Mouse (Mus musculus) hematopoietic stem cell, adult 5-6 weeks (primary cell): Measurements from ENCODE around the gene Lctl. TPM values are rescaled to one million over a fixed set of nuclear protein-coding genes. Genes with fewer than 3 reads are reported as not detected.
"Not testable (repeated sequence)": the region's sequence is repeated elsewhere in the genome, so short reads cannot be mapped to it uniquely, and the experiment has no call there.

Source experiments
- ATAC-seq, 2 experiments: fragments of 125-278 bp in 1 of 2; replicated peaks in 1 of 2; 2 replicates each; pipeline ENCODE4 v1.8.0; 2016 to 2017; ENCODE audit warnings: inconsistent platforms in 2 of 2, mild to moderate bottlenecking in 2 of 2, moderate number of reproducible peaks in 2 of 2, low read depth in 1 of 2, moderate TSS enrichment in 1 of 2; ENCODE audit not compliant: low FRiP score in 2 of 2, poor library complexity in 2 of 2, severe bottlenecking in 2 of 2, insufficient read depth in 1 of 2, low TSS enrichment in 1 of 2
- total RNA-seq: library from RNA; stranded (forward); fragments of 172-1452, 232-1000 nt; gene quantifications from 2 replicates; pipeline ENCODE4 v1.2.3, GENCODE M21; 2017

Lctl gene
- total RNA-seq, 1 experiment from 2014 or later = not detected

GRCm38 (mm10) chr9:64173666-64174220 is 56.8 kb downstream of the Lctl start:
- no peak for ATAC-seq

DNA sequence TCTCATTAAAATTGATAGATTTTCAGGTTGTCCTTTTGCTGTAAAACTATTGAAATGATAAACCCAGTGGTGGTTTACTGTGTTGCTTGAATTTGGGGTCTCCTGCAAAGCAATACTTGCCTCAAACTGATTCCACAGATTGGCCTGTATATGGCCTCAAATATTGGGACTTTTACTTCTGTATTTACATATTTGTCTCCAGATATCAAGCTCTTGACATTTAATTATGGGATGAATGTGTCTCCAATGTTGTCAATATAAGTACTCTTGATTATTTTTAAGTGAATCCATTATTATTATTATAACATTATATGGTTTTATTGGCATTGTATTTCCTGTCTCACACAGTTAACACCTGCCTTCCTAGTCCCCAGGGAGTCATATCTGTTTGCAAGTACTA is 57.4 kb downstream of the Lctl start:
- no peak for ATAC-seq

- ATAC-seq = no peak
These were observed 57.8 kb downstream of the Lctl start for GRCm38 (mm10) chr9:64174766-64175165.

- no peak for ATAC-seq
These were observed 58.4 kb downstream of the Lctl start for GRCm38 (mm10) chr9:64175378-64175777.

- ATAC-seq = peak in 1 of 2 experiments; percentile 18; a peak in 1 of 4 replicates
These were observed 61.6 kb downstream of the Lctl start for GRCm38 (mm10) chr9:64178610-64178973.

GRCm38 (mm10) chr9:64178974-64179646 is 62.2 kb downstream of the Lctl start, which contains the start of gene Snapc5:
Gene Snapc5, plus strand, starts transcription at chr9:64179274.
- peak; percentile 93 to 96 for ATAC-seq

- not testable (repeated sequence) for ATAC-seq
These were observed 66.3 kb downstream of the Lctl start for GRCm38 (mm10) chr9:64183295-64183694.

- no peak for ATAC-seq
These were observed 67.4 kb downstream of the Lctl start for GRCm38 (mm10) chr9:64184166-64184840.

Other genes starting within 250 kb of the Lctl start
- gene Smad6, start 95.1 kb upstream of the Lctl start, total RNA-seq = 2.6 and 3.9 TPM in 2 replicates
- gene Zwilch, start 56.0 kb downstream of the Lctl start, total RNA-seq = 78.7 and 144 TPM in 2 replicates
- gene Rpl4, start 56.2 kb downstream of the Lctl start, total RNA-seq = 3,004 and 3,174 TPM in 2 replicates
- 33.3 and 46.5 TPM in 2 replicates for gene Snapc5, start 62.1 kb downstream of the Lctl start, total RNA-seq
- gene Uchl4, start 118.1 kb downstream of the Lctl start, total RNA-seq = 1.4 TPM in 1 of 2 replicates, not detected in the other
- 47.4 and 50.0 TPM in 2 replicates for gene Map2k1, start 136.5 kb downstream of the Lctl start, total RNA-seq
- 200 and 258 TPM in 2 replicates for gene Tipin, start 164.4 kb downstream of the Lctl start, total RNA-seq
- gene Dis3l, start 224.1 kb downstream of the Lctl start, total RNA-seq = 17.9 and 24.9 TPM in 2 replicates